Mouse (Mus musculus): ENCODE measurements around the gene Myo1e. TPM values are rescaled to one million over a fixed set of nuclear protein-coding genes. Genes with fewer than 3 reads are reported as not detected.

Gene Myo1e
- polyA plus RNA-seq, 1 experiment from 2014 or later = 3.5 TPM

GRCm38 (mm10) chr9:70197992-70198391 lies 9.2 kb upstream of the Myo1e start:
- Histone ChIP-seq H3K27ac (replicated peaks) (no peak overlapping the region), H3K9ac (no peak overlapping the region), H3K9me3 (replicated peaks) (no peaks in the 10 kb centered on the region), H3K4me1 (replicated peaks) (no peaks in the 10 kb centered on the region), H3K4me2 (no peak overlapping the region), H3K36me3 (replicated peaks) (no peaks in the 10 kb centered on the region), H3K4me3 (replicated peaks) (no peak overlapping the region), H3K27me3 (no peaks in the 10 kb centered on the region)
- 79% methylated on average over 8 of the region's 8 CpGs for WGBS (ENCODE audit: insufficient replicate concordance)
- ATAC-seq (ENCODE audit: insufficient read depth) = no peak

- Histone ChIP-seq H3K9me3 (replicated peaks) (no peaks in the 10 kb centered on the region), H3K4me1 (replicated peaks) (no peaks in the 10 kb centered on the region), H3K9ac (no peak overlapping the region), H3K4me2 (no peak overlapping the region), H3K36me3 (replicated peaks) (no peaks in the 10 kb centered on the region), H3K4me3 (replicated peaks) (no peak overlapping the region), H3K27me3 (peaks cover 32% of the 10 kb centered on the region), H3K27ac (replicated peaks) (no peak overlapping the region)
- no peak for ATAC-seq (ENCODE audit: insufficient read depth)
- 46% methylated on average over 5 of the region's 5 CpGs for WGBS (ENCODE audit: insufficient replicate concordance)
These were observed 4.4 kb upstream of the Myo1e start for GRCm38 (mm10) chr9:70202753-70203152.

- no peak overlapping the region for H3K4me2 ChIP-seq
- peaks cover 39% of the 10 kb centered on the region for H3K27me3 ChIP-seq
- H3K4me3 ChIP-seq (replicated peaks) = no peak overlapping the region
- H3K27ac ChIP-seq (replicated peaks) = no peak overlapping the region
- H3K9me3 ChIP-seq (replicated peaks) = no peaks in the 10 kb centered on the region
- H3K4me1 ChIP-seq (replicated peaks) = no peaks in the 10 kb centered on the region
- no peak overlapping the region for H3K9ac ChIP-seq
- ATAC-seq (ENCODE audit: insufficient read depth) = no peak
- 53% methylated on average over 15 of the region's 15 CpGs for WGBS (ENCODE audit: insufficient replicate concordance)
- H3K36me3 ChIP-seq (replicated peaks) = no peaks in the 10 kb centered on the region
These were observed 3.7 kb upstream of the Myo1e start for GRCm38 (mm10) chr9:70203267-70204076.

GRCm38 (mm10) chr9:70207981-70208521 lies 901 bp downstream of the Myo1e start:
- H3K9ac ChIP-seq = peak overlapping the region; percentile 35
- H3K4me3 ChIP-seq (replicated peaks) = peak overlapping the region; percentile 57
- no peak overlapping the region for H3K27ac ChIP-seq (replicated peaks)
- peaks cover 56% of the 10 kb centered on the region for H3K27me3 ChIP-seq
- WGBS (ENCODE audit: insufficient replicate concordance) = 1% methylated on average over 26 of the region's 26 CpGs
- peak overlapping the region; percentile 62 for H3K4me2 ChIP-seq
- no peaks in the 10 kb centered on the region for H3K4me1 ChIP-seq (replicated peaks)
- H3K36me3 ChIP-seq (replicated peaks) = no peaks in the 10 kb centered on the region
- H3K9me3 ChIP-seq (replicated peaks) = no peaks in the 10 kb centered on the region
- ATAC-seq (ENCODE audit: insufficient read depth) = no peak

GRCm38 (mm10) chr9:70208751-70209150 lies 1.6 kb downstream of the Myo1e start:
- H3K4me3 ChIP-seq (replicated peaks) = peak overlapping the region; percentile 57
- H3K4me1 ChIP-seq (replicated peaks) = no peaks in the 10 kb centered on the region
- 13% methylated on average over 12 of the region's 12 CpGs for WGBS (ENCODE audit: insufficient replicate concordance)
- peak overlapping the region; percentile 62 for H3K4me2 ChIP-seq
- no peak for ATAC-seq (ENCODE audit: insufficient read depth)
- H3K27me3 ChIP-seq = peaks cover 51% of the 10 kb centered on the region
- H3K27ac ChIP-seq (replicated peaks) = no peak overlapping the region
- H3K36me3 ChIP-seq (replicated peaks) = no peaks in the 10 kb centered on the region
- no peak overlapping the region for H3K9ac ChIP-seq
- H3K9me3 ChIP-seq (replicated peaks) = no peaks in the 10 kb centered on the region

GRCm38 (mm10) chr9:70209296-70210049 lies 2.3 kb downstream of the Myo1e start:
- ATAC-seq (ENCODE audit: insufficient read depth) = no peak
- Histone ChIP-seq H3K4me2 (no peak overlapping the region), H3K4me3 (replicated peaks) (no peak overlapping the region), H3K9me3 (replicated peaks) (no peaks in the 10 kb centered on the region), H3K4me1 (replicated peaks) (no peaks in the 10 kb centered on the region), H3K27me3 (peaks cover 51% of the 10 kb centered on the region), H3K27ac (replicated peaks) (no peak overlapping the region), H3K36me3 (replicated peaks) (no peaks in the 10 kb centered on the region), H3K9ac (no peak overlapping the region)
- WGBS (ENCODE audit: insufficient replicate concordance) = 56% methylated on average over 8 of the region's 8 CpGs

GRCm38 (mm10) chr9:70211638-70212037 lies 4.5 kb downstream of the Myo1e start:
- no peaks in the 10 kb centered on the region for H3K36me3 ChIP-seq (replicated peaks)
- H3K9ac ChIP-seq = no peak overlapping the region
- H3K9me3 ChIP-seq (replicated peaks) = no peaks in the 10 kb centered on the region
- peaks cover 34% of the 10 kb centered on the region for H3K27me3 ChIP-seq
- H3K4me1 ChIP-seq (replicated peaks) = no peaks in the 10 kb centered on the region
- ATAC-seq (ENCODE audit: insufficient read depth) = no peak
- whole genome bisulfite sequencing (ENCODE audit: insufficient replicate concordance) = 51% methylated on average over 14 of the region's 14 CpGs
- H3K4me2 ChIP-seq = no peak overlapping the region
- H3K27ac ChIP-seq (replicated peaks) = no peak overlapping the region
- H3K4me3 ChIP-seq (replicated peaks) = no peak overlapping the region

GRCm38 (mm10) chr9:70216517-70216916 lies 9.4 kb downstream of the Myo1e start:
- H3K27me3 ChIP-seq = no peaks in the 10 kb centered on the region
- ATAC-seq (ENCODE audit: insufficient read depth) = no peak
- H3K4me2 ChIP-seq = no peak overlapping the region
- H3K27ac ChIP-seq (replicated peaks) = no peak overlapping the region
- H3K9me3 ChIP-seq (replicated peaks) = no peaks in the 10 kb centered on the region
- H3K4me1 ChIP-seq (replicated peaks) = no peaks in the 10 kb centered on the region
- no peaks in the 10 kb centered on the region for H3K36me3 ChIP-seq (replicated peaks)
- H3K4me3 ChIP-seq (replicated peaks) = no peak overlapping the region
- 54% methylated on average over 6 of the region's 6 CpGs for WGBS (ENCODE audit: insufficient replicate concordance)
- no peak overlapping the region for H3K9ac ChIP-seq

GRCm38 (mm10) chr9:70219295-70219931 lies 12.3 kb downstream of the Myo1e start:
- 48% methylated on average over 6 of the region's 6 CpGs for WGBS (ENCODE audit: insufficient replicate concordance)
- no peak for ATAC-seq (ENCODE audit: insufficient read depth)
- Histone ChIP-seq H3K4me3 (replicated peaks) (no peak overlapping the region), H3K27me3 (no peaks in the 10 kb centered on the region), H3K36me3 (replicated peaks) (no peaks in the 10 kb centered on the region), H3K4me1 (replicated peaks) (0 out of 2 replicates have a peak, but pooled peaks cover 2% of the 10 kb centered on the region), H3K4me2 (no peak overlapping the region), H3K27ac (replicated peaks) (no peak overlapping the region), H3K9ac (no peak overlapping the region), H3K9me3 (replicated peaks) (no peaks in the 10 kb centered on the region)

- H3K36me3 ChIP-seq (replicated peaks) = no peaks in the 10 kb centered on the region
- 38% methylated on average over 7 of the region's 7 CpGs for WGBS (ENCODE audit: insufficient replicate concordance)
- H3K4me3 ChIP-seq (replicated peaks) = no peak overlapping the region
- no peak overlapping the region for H3K9ac ChIP-seq
- no peaks in the 10 kb centered on the region for H3K27me3 ChIP-seq
- ATAC-seq (ENCODE audit: insufficient read depth) = no peak
- H3K4me2 ChIP-seq = no peak overlapping the region
- H3K4me1 ChIP-seq (replicated peaks) = 0 out of 2 replicates have a peak, but pooled peaks cover 6% of the 10 kb centered on the region
- H3K27ac ChIP-seq (replicated peaks) = no peak overlapping the region
- H3K9me3 ChIP-seq (replicated peaks) = no peaks in the 10 kb centered on the region
These were observed 13.5 kb downstream of the Myo1e start for GRCm38 (mm10) chr9:70220461-70221170.

All from liver, embryonic 15.5 days (tissue).